Comparison of ENCODE assay signal across 8 mouse cellular contexts in genomic region chr15:32002950-32003422, GRCm38 (mm10).
DNase-seq lines count a peak whose midpoint lies in the region; ATAC-seq lines count a peak whose summit lies in the region.

No protein-coding gene starts in this region.

- H3K27me3 ChIP-seq in midbrain, embryonic 16.5 days (ENCODE audit: control insufficient read depth, insufficient read depth, low read depth, low read length) = no peaks in the 10 kb centered on the region

- no peak overlapping the region for H3K27ac ChIP-seq in midbrain, embryonic 16.5 days (ENCODE audit: low read length)

- H3K9ac ChIP-seq in midbrain, embryonic 16.5 days (ENCODE audit: low read depth, low read length) = no peak overlapping the region

- ATAC-seq in midbrain, embryonic 16.5 days = peak; percentile 92

- peak; percentile 98 for DNase-seq in Muller cell, postnatal 12 days (ENCODE audit: inconsistent ontology term)
- peak; percentile 67 for DNase-seq in cerebellum, adult 9-11 months
- DNase-seq in heart, adult 8-10 months (ENCODE audit: low spot score) = peak; percentile 28
- DNase-seq in left cerebral cortex, adult 8-10 months (ENCODE audit: low spot score in 2 of 2) = peak; percentile 8 to 80
- no peak for DNase-seq in urinary bladder, adult 2 months (ENCODE audit: low spot score)
- DNase-seq in embryo, embryonic 11 days = no peak
- no peak for DNase-seq in spleen, postnatal 4 days (ENCODE audit: low spot score in 2 of 2)

- no peak overlapping the region for H3K4me2 ChIP-seq in midbrain, embryonic 16.5 days (ENCODE audit: low read length)

- peaks cover 16% of the 10 kb centered on the region for H3K4me1 ChIP-seq in midbrain, embryonic 16.5 days (ENCODE audit: control insufficient read depth, insufficient read depth, low read length)

- WGBS in midbrain, embryonic 16.5 days = 31% methylated on average over 2 of the region's 2 CpGs

- H3K9me3 ChIP-seq in midbrain, embryonic 16.5 days (replicated peaks; ENCODE audit: control insufficient read depth, low read length, poor library complexity, severe bottlenecking) = no peaks in the 10 kb centered on the region

- no peaks in the 10 kb centered on the region for H3K36me3 ChIP-seq in midbrain, embryonic 16.5 days (ENCODE audit: control insufficient read depth, insufficient read depth, low read length)

- H3K4me3 ChIP-seq in midbrain, embryonic 16.5 days (ENCODE audit: low read depth, low read length) = no peak overlapping the region

Comparison
In these comparisons a context has a peak if more than half of its experiments do, and no peak if none do; other contexts are left out.
1. DNase-seq: peak in Muller cell, postnatal 12 days (single experiment), cerebellum, adult 9-11 months (single experiment), heart, adult 8-10 months (single experiment) and left cerebral cortex, adult 8-10 months (2 of 2); none in urinary bladder, adult 2 months (single experiment), embryo, embryonic 11 days (single experiment) and spleen, postnatal 4 days (0 of 2).